Mouse (Mus musculus): Measurements from ENCODE around the gene Oxct1.

Oxct1 gene

DNA sequence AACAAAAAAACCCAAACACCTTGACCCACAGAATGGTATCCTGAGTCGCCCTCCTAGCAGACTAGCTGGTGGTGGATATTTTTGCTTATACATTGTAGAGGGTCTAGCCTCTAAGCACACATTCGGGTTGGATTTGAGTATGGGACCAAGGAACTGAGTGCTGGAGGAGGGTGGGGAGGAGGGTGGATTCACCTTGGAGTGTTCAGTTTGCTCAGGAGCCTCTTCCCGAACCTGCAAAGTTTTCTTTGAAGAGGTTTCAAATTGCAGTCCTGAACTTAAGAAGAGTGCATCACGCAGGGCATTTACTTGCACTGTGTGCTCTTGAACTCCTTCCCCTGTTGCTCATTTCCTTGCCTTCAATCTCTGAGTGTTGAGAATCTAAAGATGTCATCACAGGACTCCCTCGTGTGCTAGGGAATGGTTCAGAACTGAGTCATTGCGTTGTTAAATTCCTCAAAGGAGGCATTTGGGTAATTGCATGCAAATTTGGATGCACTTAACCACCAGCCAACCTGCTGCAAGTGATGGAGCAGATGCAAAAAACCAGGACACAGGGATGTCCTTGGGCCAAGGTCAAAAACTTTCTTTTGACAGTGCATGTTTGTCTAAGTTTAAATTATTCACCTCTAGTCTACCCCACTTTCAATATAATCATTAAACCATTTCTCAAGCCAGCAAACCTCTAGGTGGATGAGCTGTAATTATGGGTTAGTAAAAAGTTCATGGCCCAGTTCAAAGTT is 1.7 kb downstream of the Oxct1 start:
- DNase-seq (ENCODE audit: extremely low read depth, insufficient read length, low spot score) = peak; percentile 39

DNA sequence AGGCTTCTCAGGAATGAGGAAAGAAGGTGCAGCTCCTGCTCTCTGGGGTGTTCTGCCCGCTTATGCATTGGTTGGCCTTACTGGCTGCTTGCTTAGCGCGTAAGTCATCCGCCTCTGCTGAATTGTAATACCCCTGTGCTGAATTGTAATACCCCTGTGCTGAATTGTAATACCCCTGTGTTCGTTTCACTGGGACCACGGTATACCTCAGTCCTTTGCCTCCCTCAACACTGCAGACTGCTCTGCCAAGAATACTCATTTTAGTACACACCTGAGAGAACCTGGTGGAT is 2.2 kb downstream of the Oxct1 start:
- no peak for DNase-seq (ENCODE audit: extremely low read depth, insufficient read length, low spot score)

DNA sequence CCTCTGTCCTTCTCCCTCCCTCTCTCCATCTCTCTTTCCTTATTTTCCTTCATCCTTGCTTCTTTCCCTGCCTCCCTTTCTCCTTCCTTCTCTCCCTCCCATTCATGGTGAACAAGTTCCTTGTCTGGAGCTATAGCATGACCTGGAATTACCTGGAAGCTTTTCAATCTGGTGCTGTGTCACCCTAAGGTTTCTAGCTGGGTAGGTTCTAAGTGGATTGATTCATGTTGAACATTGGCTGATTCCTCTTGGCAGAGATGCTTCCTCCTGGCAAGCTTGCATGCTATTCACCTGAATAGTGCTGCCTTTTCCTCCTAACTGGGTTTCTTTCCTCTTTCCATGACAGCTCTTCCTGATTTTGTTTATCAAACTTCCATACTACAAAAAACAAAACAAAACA is 2.8 kb downstream of the Oxct1 start:
- no peak for DNase-seq (ENCODE audit: extremely low read depth, insufficient read length, low spot score)

DNA sequence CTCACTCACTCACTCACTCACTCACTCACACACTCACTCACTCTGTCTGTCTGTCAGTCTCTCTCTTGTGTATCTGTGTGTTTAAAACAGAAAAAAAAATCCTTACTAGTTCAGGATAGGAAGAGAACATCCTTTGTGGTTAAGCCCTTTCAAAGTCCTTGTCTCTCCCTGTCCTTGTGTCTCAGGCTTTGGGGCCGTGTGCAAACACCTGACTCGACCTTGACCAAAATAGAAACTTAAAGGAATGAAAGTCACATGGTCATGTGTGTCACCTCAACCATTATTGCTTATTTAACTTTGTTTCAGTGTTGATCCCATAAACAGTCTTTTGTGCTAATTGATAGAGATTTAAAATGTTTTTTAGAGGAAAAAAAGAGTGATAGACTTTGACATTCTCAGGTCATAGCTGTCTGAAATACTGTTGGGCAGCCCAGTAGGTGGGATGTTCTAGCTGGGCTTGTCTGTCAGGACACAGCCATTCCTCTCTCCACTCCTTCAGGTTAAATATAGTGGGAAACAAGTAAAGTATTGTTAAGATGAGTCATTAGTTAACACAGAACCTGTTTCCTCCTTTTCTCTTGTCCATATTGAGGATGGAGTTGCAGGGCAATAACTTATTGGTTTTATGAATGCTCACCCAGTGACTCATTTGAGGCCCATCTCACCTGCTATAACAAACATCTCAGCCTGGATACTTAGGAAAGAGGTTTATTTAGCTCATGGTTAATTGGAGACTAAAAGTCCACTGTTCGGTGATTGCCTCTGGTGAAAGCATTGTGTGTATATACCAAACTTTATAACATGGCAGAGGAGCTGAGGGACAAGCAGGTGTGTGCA is 7.2 kb downstream of the Oxct1 start:
- DNase-seq (ENCODE audit: extremely low read depth, insufficient read length, low spot score) = no peak

DNA sequence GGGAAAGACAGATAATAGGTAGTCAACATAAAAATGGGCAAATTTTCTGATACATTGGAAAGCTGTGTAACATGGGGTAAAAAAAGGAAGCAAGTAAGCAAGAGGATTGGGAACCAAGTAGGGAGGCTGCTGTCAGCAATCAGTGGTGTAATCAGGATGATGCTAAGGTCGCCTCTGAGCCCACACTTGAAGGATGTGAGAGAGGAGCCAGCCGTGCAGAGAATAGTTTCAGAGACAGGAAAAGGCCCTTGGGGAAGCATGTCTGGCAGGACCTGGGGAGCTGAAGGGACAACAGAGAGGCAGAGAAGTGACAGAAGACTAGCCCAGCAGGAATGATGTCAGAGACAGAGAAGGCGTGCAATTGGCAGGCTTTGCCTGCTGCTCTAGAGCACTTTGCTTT is 16.2 kb downstream of the Oxct1 start:
- DNase-seq (ENCODE audit: extremely low read depth, insufficient read length, low spot score) = no peak

DNA sequence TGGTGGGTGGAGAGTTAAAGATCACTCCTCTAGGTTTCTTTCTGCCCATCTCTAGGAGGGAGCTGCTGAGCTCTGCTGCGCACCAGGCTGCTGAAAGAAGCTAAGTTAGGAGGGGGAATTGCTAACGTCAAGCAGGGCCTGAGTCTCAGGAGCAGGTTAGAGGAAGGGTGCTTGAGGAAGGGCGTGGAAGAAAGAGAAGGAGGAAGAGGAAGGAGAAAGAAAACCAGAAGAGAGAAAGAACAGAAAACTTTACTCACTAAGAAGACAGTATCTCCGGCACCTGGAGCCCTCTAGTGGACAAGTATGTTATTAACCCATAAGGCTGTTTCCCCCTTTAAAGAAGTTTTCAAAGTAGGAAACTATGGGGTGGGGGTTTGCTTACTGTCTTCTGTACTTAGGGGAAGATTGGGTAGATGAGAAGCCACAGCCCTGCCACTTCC is 16.9 kb downstream of the Oxct1 start:
- no peak for DNase-seq (ENCODE audit: extremely low read depth, insufficient read length, low spot score)

DNA sequence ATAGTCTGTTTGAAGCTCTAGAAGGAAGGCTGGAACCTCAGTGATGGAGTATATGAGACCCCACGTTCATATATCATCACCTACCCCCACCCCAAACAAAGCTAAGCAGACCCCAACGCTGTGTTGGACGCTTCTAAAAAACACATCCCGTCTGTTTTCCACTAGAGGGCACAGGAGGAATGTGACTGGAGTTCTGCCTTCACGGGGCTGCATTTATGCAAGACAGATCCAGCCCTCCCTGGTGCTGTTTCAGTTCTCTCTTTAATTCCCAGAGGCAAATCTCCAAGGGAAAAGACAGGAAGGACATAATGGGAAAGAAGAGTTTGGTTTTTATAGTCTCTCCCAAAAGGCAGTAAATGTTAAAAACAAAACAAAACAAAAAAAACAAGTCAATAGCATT is 30.4 kb downstream of the Oxct1 start:
- no peak for DNase-seq (ENCODE audit: extremely low read depth, insufficient read length, low spot score)

DNA sequence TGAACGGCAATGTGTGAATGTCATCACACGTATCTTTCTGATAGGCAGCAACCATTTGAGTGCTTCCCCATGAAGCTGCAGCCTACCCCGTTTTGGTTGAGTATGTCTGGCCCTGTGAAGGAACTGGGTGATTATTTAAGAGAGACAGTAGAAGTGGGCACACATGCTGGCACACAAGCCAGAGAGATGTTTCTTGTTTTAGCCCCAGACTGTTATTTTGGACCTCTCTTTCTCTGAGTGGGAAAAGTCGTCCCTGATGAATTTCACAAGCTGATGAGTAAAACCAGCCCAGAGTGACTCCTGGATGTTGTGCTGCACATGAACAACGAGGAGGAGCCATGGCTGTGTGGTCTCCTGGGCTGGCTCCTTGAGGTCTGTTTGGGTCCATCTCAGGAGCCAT is 37.4 kb downstream of the Oxct1 start:
- no peak for DNase-seq (ENCODE audit: extremely low read depth, insufficient read length, low spot score)

DNA sequence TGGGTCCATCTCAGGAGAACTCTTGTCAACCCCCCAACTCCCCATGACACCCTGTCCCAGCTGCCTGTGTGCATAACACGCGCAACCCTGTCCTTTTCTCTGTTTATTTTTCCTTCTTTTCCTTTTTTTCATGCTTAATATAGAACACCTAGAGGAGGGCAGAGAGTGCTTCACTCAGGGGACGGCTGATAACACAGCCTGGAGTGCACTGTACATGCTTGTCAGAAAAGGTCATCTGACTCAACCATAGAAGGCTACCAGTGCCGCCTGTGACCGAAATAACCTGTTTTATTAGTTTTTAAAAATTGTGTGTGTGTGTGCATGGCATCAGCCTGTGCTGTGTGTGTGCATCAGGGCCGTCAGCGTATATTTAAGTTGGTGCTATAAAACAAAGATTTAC is 37.8 kb downstream of the Oxct1 start:
- no peak for DNase-seq (ENCODE audit: extremely low read depth, insufficient read length, low spot score)

DNA sequence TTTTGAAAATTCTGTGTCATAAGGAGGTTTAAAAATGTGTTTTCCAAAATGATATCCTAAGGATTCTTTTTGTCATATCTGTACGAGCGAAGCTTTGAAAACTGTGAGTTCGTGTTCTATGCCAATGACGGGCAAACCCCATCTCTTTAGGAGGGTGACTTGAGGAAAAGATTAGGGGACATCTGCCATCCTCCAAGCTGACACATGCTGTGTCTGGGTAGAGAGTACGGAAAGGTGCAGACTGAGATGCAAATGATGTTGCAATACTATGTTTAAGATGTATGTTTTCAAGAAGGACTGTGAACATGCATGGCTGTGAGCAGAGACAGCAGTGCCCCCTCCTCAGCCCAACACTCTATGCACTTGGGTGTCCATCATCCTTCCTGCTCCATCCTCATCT is 38.5 kb downstream of the Oxct1 start:
- DNase-seq (ENCODE audit: extremely low read depth, insufficient read length, low spot score) = no peak

DNA sequence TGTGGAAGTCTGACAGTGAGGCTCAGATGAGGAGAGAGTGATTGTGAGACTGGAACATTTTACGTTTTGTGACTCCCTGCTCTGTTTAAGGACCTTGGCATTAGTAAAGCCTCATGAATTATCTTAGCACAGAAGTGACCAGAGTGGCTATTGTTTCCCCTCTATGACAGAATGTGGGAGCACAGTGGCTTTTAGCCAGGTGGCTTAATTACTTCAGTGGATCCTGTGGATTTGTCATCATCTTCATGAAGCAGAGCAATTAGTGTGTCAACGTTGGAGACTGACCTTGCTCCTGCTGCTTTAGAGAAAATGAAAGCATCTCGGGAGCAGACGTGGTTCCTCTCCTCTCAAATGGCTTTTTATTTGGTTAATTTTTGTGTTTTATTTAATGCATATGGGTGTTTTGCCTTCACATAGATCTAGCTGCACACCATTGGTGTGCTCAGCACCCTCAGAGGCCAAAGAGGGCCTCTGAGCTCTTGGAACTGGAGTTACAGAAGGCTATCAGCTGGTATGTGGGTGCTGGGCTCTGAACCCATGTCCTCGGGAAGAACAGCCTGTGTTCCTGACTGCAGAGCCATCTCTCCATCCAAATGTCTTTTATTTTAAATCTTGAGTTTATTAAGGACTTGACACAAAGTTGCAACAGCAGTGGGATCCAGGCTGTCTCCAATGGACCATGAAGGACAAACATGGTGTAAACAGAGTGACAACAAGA is 41.2 kb downstream of the Oxct1 start:
- DNase-seq (ENCODE audit: extremely low read depth, insufficient read length, low spot score) = no peak

DNA sequence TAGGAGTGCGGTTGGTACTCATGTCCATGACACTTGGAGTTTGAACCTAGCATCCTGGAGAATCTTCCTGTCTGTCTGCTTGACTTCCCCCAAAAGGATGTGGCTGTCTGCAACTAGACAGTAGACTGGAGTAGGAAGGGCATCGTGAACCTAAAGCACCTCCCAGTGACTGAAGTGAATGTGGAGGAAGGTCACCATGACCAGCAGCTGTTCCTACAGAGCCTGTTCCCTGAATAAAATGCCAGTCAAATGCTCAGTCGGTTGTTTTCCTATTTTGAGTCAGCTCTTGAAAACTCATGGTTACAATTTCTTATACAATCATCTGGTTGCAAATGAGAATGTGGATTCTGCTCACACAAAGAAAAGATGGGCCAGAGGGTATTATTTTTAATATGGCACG is 51.8 kb downstream of the Oxct1 start:
- no peak for DNase-seq (ENCODE audit: extremely low read depth, insufficient read length, low spot score)

DNA sequence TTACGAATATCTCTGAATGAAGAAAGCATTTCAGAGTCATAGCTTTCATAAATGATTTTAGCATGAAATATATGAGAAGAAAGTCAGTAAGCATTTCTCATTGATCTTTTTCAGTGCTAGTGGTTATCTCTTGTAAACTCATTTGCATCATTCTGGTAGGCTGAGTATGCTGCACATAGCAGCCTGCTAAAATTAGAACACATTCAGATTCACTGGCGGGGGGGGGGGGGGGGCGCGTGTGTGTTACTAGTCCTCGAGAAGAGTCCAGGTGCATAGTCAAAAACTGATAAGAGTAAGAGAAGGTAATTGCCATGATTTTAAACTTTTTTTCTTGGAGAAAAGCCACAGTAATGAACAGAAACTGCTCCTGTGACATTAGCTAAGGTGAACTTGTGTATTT is 52.6 kb downstream of the Oxct1 start:
- no peak for DNase-seq (ENCODE audit: extremely low read depth, insufficient read length, low spot score)

DNA sequence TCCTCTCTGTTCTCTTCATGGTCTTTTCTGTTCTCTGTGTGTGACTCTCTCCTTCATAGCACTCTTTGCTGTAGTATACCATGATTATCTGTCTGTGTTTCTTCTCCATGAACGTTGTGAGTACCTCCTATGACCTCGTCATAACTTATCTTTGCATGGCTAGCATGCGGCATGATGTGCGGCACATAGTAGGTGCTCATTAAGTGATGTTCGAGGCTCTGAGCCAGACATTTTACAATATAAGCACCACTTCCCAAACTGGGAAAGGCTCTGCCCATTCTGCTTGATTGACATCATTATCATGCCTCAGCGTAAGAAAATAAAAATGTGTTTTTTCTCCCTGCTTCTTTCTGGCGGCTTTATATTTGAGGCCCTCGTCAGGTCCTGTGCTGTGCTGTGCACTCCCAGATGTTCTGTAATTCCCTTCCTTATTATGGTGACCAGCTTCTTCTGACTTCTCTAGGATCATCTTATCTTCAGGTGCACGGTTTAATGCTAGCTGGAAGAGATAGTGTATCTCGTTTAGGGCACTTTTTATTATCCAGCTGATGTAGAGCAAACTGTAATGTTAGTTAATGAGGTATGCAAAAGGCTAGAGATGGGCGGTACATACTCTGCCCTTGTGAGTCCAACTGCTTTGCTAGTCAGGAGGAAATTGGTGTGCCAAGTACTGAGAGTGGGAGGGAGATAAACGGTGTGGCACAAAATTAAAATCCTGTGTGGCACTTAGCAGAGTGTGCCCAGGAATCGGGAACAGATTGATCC is 53.4 kb downstream of the Oxct1 start:
- DNase-seq (ENCODE audit: extremely low read depth, insufficient read length, low spot score) = no peak

DNA sequence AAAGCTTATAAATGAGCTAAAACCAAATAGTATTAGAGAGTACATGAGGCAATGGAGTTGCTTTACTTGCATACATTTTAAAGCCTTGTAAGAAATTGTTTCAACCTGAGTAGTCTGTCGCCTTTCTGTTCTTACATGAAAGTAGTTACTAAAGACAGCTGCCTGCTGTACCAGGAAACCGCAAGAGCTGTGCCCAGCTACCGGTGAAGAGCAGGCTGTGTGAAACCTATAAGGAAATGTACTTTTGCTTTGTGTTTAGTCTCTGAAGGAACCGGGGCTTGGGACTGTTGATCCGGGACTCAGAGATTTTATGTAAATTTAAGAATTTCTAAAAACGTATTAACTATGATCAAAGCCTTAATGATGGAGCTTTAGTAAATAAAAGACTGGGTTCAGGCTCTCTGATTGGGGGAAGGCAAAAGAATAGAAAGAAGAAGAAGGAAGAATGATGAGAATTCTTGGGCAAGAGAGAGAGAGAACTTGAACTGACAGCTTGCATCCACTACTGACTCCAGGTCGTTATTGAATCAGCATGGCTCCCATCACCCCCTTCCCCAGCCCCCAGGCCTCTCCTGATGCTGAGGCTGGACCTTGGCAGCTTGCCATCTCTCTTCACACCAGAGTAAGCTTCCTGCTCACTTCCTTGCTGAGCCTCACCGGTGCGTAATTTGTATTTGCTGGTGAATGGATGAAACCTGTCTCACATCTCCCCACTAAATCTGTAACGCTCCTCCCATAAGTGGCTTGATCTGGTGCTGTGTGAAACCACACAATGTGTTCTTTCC is 59.6 kb downstream of the Oxct1 start:
- no peak for DNase-seq (ENCODE audit: extremely low read depth, insufficient read length, low spot score)

DNA sequence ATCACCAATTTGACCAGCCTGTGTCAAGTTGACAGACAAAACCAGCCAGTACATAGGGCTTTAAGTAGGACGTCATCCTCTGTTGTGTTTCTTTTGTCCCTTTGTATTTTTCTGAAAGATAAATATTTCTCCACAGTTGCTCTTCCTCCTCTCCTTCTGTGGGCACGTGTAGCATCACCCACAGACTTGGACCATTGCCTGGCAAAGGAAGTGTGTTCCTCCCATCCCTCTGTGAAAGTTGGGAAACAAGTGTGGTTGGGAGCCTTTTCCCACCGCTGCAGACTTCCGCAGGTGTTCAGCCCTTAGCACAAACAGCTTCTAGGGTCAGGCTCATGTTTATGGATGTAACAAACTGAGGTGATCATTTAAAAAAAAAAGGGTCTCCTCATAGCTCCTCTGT is 61.3 kb downstream of the Oxct1 start:
- no peak for DNase-seq (ENCODE audit: extremely low read depth, insufficient read length, low spot score)

DNA sequence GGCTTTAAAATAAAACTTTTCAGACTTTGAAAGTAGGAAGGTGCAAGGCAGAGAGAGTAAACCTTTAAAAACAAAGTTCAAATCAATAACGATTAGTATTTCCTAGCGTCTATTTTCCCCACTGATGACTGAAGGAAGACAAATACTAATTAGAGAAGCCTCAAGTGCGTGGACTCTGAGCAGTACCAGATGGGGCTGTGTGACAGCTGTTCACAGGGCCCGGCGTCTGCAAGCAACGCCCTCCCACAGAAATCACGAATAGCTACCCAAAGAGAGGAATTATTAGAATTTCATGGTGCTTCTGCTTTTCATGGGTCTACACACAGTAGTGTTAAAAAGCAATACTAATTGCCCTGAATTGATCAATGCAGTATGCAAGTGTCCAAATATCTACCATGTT is 61.7 kb downstream of the Oxct1 start:
- no peak for DNase-seq (ENCODE audit: extremely low read depth, insufficient read length, low spot score)

DNA sequence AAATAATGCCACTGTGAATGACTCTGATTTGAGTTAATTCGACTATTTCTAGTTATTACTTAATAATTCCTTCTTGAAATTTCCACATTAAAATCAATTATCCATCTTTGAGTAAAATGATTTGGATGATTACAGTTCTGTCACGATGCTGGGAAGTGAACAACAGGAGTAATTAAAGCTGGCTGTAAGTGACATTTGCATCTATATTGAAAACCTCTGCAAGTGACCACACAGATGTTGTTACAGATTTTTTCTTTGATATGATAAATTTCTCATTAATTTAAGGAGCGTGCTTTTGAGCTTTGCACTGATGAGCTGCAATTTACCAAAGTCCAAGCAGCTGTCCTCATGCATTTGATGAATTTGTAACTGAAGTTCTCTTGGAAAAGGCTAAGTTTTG is 64.4 kb downstream of the Oxct1 start:
- DNase-seq (ENCODE audit: extremely low read depth, insufficient read length, low spot score) = no peak

DNA sequence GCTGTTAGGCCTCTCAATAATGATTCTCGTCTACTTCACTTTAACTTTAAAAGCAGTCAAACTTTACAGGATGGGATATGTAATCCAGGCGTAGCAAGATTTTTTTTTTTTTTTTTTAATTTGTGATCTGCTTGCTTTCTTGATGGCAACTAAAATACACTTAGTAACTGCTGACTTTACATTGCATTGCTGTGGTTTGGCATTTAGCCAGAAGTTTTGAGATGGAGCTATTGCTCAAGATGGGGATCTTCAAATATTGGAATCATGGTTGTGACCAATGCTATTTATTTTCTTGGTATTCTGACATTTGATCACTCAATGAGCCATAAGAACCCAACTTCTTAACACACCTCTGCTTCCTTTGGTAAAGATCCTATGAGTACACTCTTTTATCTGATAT is 66.4 kb downstream of the Oxct1 start:
- no peak for DNase-seq (ENCODE audit: extremely low read depth, insufficient read length, low spot score)

DNA sequence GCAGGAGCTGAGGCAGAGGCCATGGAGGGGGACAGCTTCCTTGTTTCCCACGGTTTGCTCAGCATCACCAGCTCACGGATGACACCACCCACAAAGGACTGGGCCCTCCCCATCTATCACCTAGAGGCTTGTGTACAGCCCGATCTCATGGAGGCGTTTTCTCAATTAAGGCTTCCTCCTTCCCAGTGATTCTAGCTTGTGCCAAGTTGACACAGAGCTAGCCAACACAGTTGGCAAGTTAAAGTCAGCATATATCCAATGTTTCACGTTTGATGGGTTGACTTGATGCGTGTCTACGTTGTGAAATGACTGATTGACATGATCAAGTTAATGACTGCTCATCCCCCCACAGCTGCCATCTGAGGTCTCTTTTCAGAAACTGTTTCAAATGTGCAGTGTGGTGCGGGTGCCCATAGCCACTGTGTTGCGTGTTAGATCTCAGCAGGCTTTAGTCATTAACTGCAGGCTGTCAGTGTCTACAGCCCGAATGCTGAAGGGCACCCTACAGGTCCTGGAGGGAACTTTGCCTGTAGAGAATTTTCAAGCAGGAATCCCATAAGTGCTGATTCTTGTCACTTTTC is 74.2 kb downstream of the Oxct1 start:
- no peak for DNase-seq (ENCODE audit: extremely low read depth, insufficient read length, low spot score)
